Mouse (Mus musculus): ENCODE data around the gene Elmo2. TPM values are rescaled to one million over a fixed set of nuclear protein-coding genes. Genes with fewer than 3 reads are reported as not detected.

Gene Elmo2
- polyA plus RNA-seq, 1 experiment, result 56.3 TPM

DNA sequence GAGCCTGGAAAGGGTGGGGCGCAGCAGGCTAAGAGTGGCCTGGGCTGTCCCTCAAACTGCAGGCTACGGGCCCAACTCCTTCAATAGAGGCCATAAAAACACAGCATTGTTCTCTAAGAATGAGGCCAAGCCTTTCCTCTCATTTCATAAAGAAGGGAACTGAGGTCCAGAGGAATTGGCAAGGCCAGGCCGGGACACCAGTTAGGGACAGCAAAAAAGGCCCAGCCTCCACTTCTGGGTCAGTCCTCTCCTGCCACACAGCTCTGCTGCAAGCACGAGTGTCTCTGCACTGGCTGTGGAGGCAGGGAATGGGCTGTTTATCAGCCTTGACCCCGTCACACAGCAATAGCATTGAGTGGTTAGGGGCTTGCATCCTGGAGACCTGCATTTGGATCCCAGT is 2.8 kb downstream of the Elmo2 start:
- peaks cover 18% of the 10 kb centered on the region for H3K4me1 ChIP-seq (ENCODE audit: control insufficient read depth, insufficient read depth, low read length)
- no peak for TF ChIP-seq CTCF (conservative IDR thresholded peaks at IDR 0.05; ENCODE audit: insufficient read depth, insufficient read length, low read depth, low read length)
- TF ChIP-seq POLR2A (IDR thresholded peaks at IDR 0.05; ENCODE audit: low read depth, low read length), result no peak
- WGBS, result 70% methylated on average over 5 of the region's 5 CpGs

DNA sequence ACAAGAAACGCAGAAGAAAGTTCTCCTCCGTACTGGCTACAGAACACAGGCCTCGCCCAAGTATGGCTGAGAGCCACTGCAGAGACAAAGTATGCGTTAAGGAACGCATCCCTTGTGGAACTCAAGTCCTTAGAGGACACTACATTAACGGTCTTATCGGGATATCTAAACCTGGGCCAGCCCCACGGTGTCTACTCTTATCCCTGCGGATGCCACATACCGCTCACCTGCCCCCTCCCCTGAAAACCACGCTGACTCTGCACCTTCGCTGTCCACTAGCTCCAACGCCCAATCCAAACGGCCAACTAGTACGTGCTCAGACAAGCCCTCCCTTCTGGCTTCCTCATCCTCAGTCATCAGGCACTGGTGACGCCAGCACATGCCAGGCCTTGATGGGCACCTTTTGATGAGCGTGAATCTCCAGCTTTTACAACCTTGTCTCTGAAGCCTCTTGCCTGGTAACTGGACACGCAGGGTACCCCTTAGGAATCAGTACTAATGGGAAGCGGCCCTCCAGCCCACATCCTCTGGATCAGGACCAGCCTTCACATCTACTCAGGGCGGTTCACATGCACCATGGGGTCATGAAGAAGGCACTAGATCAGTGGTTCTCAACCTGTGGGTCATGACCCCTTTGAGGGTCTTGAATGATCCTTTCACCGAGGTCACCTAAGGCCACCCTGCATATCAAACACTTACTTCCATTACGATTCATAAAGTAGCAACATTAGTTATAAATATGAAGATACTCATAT is 4.1 kb downstream of the Elmo2 start:
- Histone ChIP-seq H3K36me3 (ENCODE audit: control insufficient read depth, insufficient read depth, low read length) (no peaks in the 10 kb centered on the region), H3K27ac (ENCODE audit: insufficient read depth, low read depth, low read length) (no peak overlapping the region), H3K4me3 (ENCODE audit: insufficient read depth, low read depth, low read length) (no peak overlapping the region), H3K27me3 (replicated peaks; ENCODE audit: control insufficient read depth, insufficient read depth, low read length) (no peaks in the 10 kb centered on the region), H3K4me1 (ENCODE audit: control insufficient read depth, insufficient read depth, low read length) (peaks cover 24% of the 10 kb centered on the region)
- WGBS, result 84% methylated on average over 22 of the region's 22 CpGs
- no peak for TF ChIP-seq POLR2A (IDR thresholded peaks at IDR 0.05; ENCODE audit: low read depth, low read length)
- no peak for TF ChIP-seq CTCF (conservative IDR thresholded peaks at IDR 0.05; ENCODE audit: insufficient read depth, insufficient read length, low read depth, low read length)
- DNase-seq, result no peak

More for the DNA sequence above, 2.8 kb downstream of the Elmo2 start:
- H3K36me3 ChIP-seq (ENCODE audit: control insufficient read depth, insufficient read depth, low read length), result no peaks in the 10 kb centered on the region
- H3K27me3 ChIP-seq (replicated peaks; ENCODE audit: control insufficient read depth, insufficient read depth, low read length), result no peaks in the 10 kb centered on the region
- peak overlapping the region; percentile 19 for H3K27ac ChIP-seq (ENCODE audit: insufficient read depth, low read depth, low read length)
- H3K4me3 ChIP-seq (ENCODE audit: insufficient read depth, low read depth, low read length), result no peak overlapping the region
- no peak for DNase-seq

DNA sequence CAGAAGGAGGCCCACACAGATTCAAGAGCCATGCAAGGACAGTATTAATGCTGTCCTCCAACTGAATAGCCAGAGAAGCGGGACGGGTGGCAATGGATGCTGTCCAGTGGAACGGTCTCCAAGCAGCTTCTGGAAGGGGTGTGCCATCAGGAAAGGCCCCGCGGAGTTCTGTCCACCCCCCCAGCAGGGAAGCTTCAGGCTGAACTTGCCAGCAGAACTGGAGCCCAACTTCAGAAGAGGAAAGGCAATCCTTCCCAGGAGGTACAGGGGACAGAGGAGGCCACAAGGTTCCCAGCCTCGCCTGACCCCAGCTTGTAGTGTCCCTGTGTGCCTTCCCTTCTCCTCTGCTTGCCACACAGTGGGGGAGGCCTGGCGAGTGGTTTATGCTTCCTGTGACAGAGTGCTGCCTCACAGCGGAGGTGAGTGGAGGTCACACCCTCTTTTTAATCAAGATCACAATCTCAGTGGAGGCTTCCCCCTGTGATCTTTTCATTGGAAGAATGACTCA is 4.8 kb downstream of the Elmo2 start:
- no peak for DNase-seq
- Histone ChIP-seq H3K4me1 (ENCODE audit: control insufficient read depth, insufficient read depth, low read length) (peaks cover 24% of the 10 kb centered on the region), H3K36me3 (ENCODE audit: control insufficient read depth, insufficient read depth, low read length) (no peaks in the 10 kb centered on the region), H3K27me3 (replicated peaks; ENCODE audit: control insufficient read depth, insufficient read depth, low read length) (no peaks in the 10 kb centered on the region), H3K27ac (ENCODE audit: insufficient read depth, low read depth, low read length) (peak overlapping the region; percentile 24), H3K4me3 (ENCODE audit: insufficient read depth, low read depth, low read length) (no peak overlapping the region)
- no peak for TF ChIP-seq CTCF (conservative IDR thresholded peaks at IDR 0.05; ENCODE audit: insufficient read depth, insufficient read length, low read depth, low read length)
- TF ChIP-seq POLR2A (IDR thresholded peaks at IDR 0.05; ENCODE audit: low read depth, low read length), result no peak
- 48% methylated on average over 8 of the region's 8 CpGs for WGBS

DNA sequence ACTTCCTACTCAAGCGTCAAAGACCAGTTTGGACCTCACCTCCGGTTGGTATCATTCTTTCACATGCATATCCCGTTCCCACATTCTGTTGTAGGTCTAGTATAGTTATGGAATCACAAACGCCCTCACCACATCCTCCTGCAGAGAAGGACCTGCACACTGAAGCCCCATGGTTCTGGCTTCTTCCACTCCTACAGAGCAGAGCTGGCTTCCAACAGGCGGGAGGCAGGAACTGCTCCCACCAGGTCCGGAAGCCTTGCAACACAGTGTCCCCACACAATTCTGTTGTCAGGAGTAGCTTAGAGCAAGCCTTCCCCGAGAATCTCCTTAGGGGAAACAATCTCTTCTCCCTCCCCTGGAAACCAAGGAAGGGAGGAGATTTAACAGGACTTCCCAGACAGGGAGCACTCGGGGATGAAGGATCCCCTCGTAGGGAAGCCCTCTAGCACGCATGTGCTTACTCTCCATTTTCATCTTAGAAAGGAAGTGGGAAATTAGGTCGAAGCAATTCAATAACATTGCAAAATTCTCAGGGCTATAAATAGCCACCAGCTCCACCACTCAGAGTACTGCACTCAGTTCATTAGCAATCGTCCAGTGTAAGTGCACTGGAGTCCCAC is 5.6 kb downstream of the Elmo2 start:
- H3K4me3 ChIP-seq (ENCODE audit: insufficient read depth, low read depth, low read length), result no peak overlapping the region
- 49% methylated on average over 12 of the region's 12 CpGs for WGBS
- TF ChIP-seq CTCF (conservative IDR thresholded peaks at IDR 0.05; ENCODE audit: insufficient read depth, insufficient read length, low read depth, low read length) (no peak), POLR2A (IDR thresholded peaks at IDR 0.05; ENCODE audit: low read depth, low read length) (no peak)
- peaks cover 24% of the 10 kb centered on the region for H3K4me1 ChIP-seq (ENCODE audit: control insufficient read depth, insufficient read depth, low read length)
- no peaks in the 10 kb centered on the region for H3K36me3 ChIP-seq (ENCODE audit: control insufficient read depth, insufficient read depth, low read length)
- DNase-seq, result peak; percentile 57
- no peaks in the 10 kb centered on the region for H3K27me3 ChIP-seq (replicated peaks; ENCODE audit: control insufficient read depth, insufficient read depth, low read length)
- peak overlapping the region; percentile 24 for H3K27ac ChIP-seq (ENCODE audit: insufficient read depth, low read depth, low read length)

DNA sequence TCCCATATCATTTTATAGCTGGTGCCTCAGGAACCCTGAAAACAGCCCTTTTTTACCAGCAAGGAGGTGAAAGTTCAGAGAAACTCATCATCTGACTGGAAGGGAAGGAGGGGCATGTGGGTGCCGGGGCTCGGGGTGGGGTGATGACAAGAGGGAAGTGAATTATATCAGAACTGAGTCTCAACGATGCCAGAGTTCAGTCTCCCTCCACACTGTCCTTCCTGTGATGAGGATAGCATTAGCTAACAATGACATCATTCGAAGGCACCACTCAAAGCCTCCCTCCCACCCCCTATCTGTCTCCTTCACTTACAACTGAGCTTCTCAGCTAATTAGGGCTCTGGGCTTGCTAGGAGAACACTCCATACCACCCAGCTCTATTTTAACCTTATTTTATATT is 6.8 kb downstream of the Elmo2 start:
- no peak overlapping the region for H3K4me3 ChIP-seq (ENCODE audit: insufficient read depth, low read depth, low read length)
- TF ChIP-seq POLR2A (IDR thresholded peaks at IDR 0.05; ENCODE audit: low read depth, low read length) (no peak), CTCF (conservative IDR thresholded peaks at IDR 0.05; ENCODE audit: insufficient read depth, insufficient read length, low read depth, low read length) (no peak)
- 44% methylated on average over 4 of the region's 4 CpGs for WGBS
- H3K27ac ChIP-seq (ENCODE audit: insufficient read depth, low read depth, low read length), result no peak overlapping the region
- DNase-seq, result no peak
- peaks cover 25% of the 10 kb centered on the region for H3K4me1 ChIP-seq (ENCODE audit: control insufficient read depth, insufficient read depth, low read length)
- no peaks in the 10 kb centered on the region for H3K27me3 ChIP-seq (replicated peaks; ENCODE audit: control insufficient read depth, insufficient read depth, low read length)
- H3K36me3 ChIP-seq (ENCODE audit: control insufficient read depth, insufficient read depth, low read length), result no peaks in the 10 kb centered on the region

DNA sequence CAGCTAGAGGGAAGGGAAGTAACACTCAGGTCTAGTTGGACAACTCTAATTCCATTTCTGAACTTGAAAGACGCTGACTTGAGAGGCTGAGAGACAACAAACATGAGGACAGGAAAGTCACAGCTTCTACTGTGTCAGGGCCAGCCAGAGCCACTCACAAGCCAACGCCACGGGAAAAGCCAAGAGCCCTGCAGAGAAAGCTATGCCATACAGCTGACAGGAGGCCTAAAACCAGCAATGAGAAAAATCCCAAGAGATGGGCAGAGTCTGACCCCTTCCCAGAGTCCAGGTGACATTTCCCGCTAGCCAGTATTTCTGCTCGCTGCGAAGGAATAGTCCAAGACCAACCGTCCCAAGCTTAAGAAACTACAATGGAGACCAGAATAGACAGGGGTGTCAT is 7.3 kb downstream of the Elmo2 start:
- no peaks in the 10 kb centered on the region for H3K36me3 ChIP-seq (ENCODE audit: control insufficient read depth, insufficient read depth, low read length)
- H3K4me3 ChIP-seq (ENCODE audit: insufficient read depth, low read depth, low read length), result no peak overlapping the region
- DNase-seq, result no peak
- peaks cover 25% of the 10 kb centered on the region for H3K4me1 ChIP-seq (ENCODE audit: control insufficient read depth, insufficient read depth, low read length)
- WGBS, result 76% methylated on average over 7 of the region's 7 CpGs
- H3K27me3 ChIP-seq (replicated peaks; ENCODE audit: control insufficient read depth, insufficient read depth, low read length), result no peaks in the 10 kb centered on the region
- TF ChIP-seq POLR2A (IDR thresholded peaks at IDR 0.05; ENCODE audit: low read depth, low read length) (no peak), CTCF (conservative IDR thresholded peaks at IDR 0.05; ENCODE audit: insufficient read depth, insufficient read length, low read depth, low read length) (no peak)
- no peak overlapping the region for H3K27ac ChIP-seq (ENCODE audit: insufficient read depth, low read depth, low read length)

DNA sequence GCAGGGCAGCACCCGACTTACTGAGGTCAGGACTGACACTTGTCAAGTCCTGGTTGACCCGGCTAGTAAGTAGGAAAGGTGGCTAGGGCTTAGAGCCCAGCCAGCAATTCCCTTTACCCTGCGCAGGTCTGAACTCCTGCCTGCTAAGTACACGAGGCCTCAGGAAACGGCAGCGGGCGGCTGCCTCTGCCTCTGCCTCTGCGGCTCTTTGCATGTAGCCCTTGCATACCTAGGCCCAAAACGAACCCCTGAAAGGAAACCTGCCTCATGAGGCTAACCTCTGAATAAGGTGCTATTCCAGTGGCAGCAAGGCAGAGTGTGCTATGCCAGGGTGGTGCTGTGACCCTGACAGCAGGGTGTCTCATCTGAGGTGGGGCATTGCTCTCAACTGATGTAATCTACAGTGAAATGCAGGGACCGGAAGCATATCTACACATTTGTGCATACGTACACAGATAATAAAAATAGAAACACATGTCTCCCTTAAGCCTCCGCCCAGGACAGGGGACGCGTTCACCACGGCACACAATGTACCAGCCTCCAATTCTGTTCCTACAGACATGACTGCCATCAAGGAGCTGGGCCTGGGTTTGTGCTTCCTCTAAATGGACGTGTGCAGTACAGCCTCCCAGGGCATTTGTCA is 8.5 kb downstream of the Elmo2 start:
- DNase-seq, result no peak
- no peak for TF ChIP-seq POLR2A (IDR thresholded peaks at IDR 0.05; ENCODE audit: low read depth, low read length)
- TF ChIP-seq CTCF (conservative IDR thresholded peaks at IDR 0.05; ENCODE audit: insufficient read depth, insufficient read length, low read depth, low read length), result no peak
- Histone ChIP-seq H3K36me3 (ENCODE audit: control insufficient read depth, insufficient read depth, low read length) (no peaks in the 10 kb centered on the region), H3K4me3 (ENCODE audit: insufficient read depth, low read depth, low read length) (no peak overlapping the region), H3K27ac (ENCODE audit: insufficient read depth, low read depth, low read length) (no peak overlapping the region), H3K27me3 (replicated peaks; ENCODE audit: control insufficient read depth, insufficient read depth, low read length) (no peaks in the 10 kb centered on the region), H3K4me1 (ENCODE audit: control insufficient read depth, insufficient read depth, low read length) (peaks cover 32% of the 10 kb centered on the region)
- 66% methylated on average over 16 of the region's 16 CpGs for WGBS
